Mouse (Mus musculus): Measurements from ENCODE around the gene Pank4.

- no peak for TF ChIP-seq MAZ (IDR thresholded peaks at IDR 0.05; ENCODE audit: low read depth, low read length)
- TF ChIP-seq CHD2 (IDR thresholded peaks at IDR 0.05; ENCODE audit: low read length), result no peak
- no peak for TF ChIP-seq POLR2A (IDR thresholded peaks at IDR 0.05; ENCODE audit: low read depth, low read length)
- TF ChIP-seq CTCF (conservative IDR thresholded peaks at IDR 0.05 in 1 of 2, IDR thresholded peaks at IDR 0.05 in 1 of 2; ENCODE audit: low read depth in 2 of 2, low read length in 2 of 2), result peak in 1 of 2 experiments; percentile 84; a peak in 2 of 4 replicates
- no peak for TF ChIP-seq MAFK (IDR thresholded peaks at IDR 0.05; ENCODE audit: insufficient replicate concordance, low read length)
- no peak for TF ChIP-seq USF2 (conservative IDR thresholded peaks at IDR 0.05; ENCODE audit: low read depth, low read length)
- no peak for TF ChIP-seq ELF1 (IDR thresholded peaks at IDR 0.05; ENCODE audit: low read depth, low read length)
- no peak for TF ChIP-seq RCOR1 (conservative IDR thresholded peaks at IDR 0.05; ENCODE audit: low read depth, low read length)
- TF ChIP-seq PAX5 (IDR thresholded peaks at IDR 0.05; ENCODE audit: low read length), result no peak
Measured at GRCm38 (mm10) chr4:154986096-154986495, 22.2 kb downstream of the Pank4 start.
